Comparison of ENCODE assay signal across 17 mouse cellular contexts in the genomic region with DNA sequence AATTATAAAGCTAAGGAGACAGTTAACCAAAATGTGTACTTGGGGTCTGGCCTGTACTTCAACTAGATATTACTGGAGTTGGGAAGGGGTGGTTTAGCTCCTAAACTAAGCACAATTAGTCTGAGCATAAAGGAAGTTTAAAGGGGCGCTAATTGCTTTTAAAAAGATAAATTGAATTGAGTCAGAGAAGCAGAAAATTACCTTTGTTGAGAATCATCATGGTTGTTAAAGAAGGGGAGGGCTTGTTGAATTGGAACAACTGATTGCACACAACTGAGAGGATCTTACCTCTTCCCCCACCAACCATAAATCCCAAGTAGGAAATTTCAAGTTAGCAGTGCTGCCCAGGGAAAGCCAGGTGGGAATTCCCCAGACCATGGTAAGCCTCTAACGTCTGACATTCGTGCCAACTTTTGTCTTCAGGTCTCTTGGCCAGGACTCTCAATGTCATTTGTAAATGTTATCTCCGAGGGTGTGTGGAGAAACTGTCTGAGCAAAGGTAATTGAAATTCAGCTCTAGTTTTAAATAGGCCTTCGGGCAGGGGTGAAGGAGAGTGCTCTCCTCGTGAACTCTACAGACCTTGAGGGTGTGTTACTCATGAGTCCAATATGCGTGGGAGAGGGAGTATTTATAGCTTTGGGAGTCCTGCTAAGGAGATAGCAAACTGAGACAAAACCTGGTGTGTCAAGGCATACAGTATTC.
DNase-seq lines count a peak whose midpoint lies in the region; ATAC-seq lines count a peak whose summit lies in the region.
"Had no signal": no experiment of that assay in that cellular context is flagged by ENCODE, and none has a peak within 500 bp of the region (broad histone marks: within the 10 kb centered on the region; RNA-seq: fewer than 3 reads in every experiment).

No protein-coding gene starts in this region.

- H3K27ac ChIP-seq in lung, embryonic 15.5 days = peak overlapping the region; percentile 24; the same call in 1 of the 2 replicates
- H3K27ac ChIP-seq in intestine, embryonic 16.5 days (ENCODE audit: low read length) = no peak overlapping the region
- H3K27ac ChIP-seq: embryonic facial prominence, embryonic 13.5 days; layer of hippocampus, adult 2 months; midbrain, embryonic 13.5 days; neural tube, embryonic 13.5 days had no signal

- H3K36me3 ChIP-seq in lung, embryonic 15.5 days = no peaks in the 10 kb centered on the region
- H3K36me3 ChIP-seq in intestine, embryonic 16.5 days (ENCODE audit: control insufficient read depth, insufficient read depth, low read length) = no peaks in the 10 kb centered on the region
- H3K36me3 ChIP-seq: embryonic facial prominence, embryonic 13.5 days; G1E; midbrain, embryonic 13.5 days; neural tube, embryonic 13.5 days had no signal

- no peak overlapping the region for H3K9ac ChIP-seq in lung, embryonic 15.5 days
- H3K9ac ChIP-seq in intestine, embryonic 16.5 days (ENCODE audit: low read depth, low read length) = no peak overlapping the region
- H3K9ac ChIP-seq: embryonic facial prominence, embryonic 13.5 days; liver, postnatal 0 days; midbrain, embryonic 13.5 days; neural tube, embryonic 13.5 days had no signal

- WGBS in lung, embryonic 15.5 days = 46% methylated on average over 7 of the region's 7 CpGs
- WGBS in intestine, embryonic 16.5 days = 46% methylated on average over 7 of the region's 7 CpGs

- peak; percentile 65 for DNase-seq in adrenal gland, adult 2 months
- DNase-seq in adrenal gland, postnatal 4 days (ENCODE audit: low spot score in 2 of 2) = no peak
- DNase-seq in lung, postnatal 36 days = no peak
- DNase-seq in heart, adult 8-10 months (ENCODE audit: low spot score) = peak; percentile 18
- no peak for DNase-seq in left cerebral cortex, adult 9 months (ENCODE audit: low spot score in 2 of 2)
- no peak for DNase-seq in spleen, postnatal 4 days (ENCODE audit: low spot score in 2 of 2)
- DNase-seq: cerebellum, postnatal 14 days; liver, postnatal 0 days; right cerebral cortex, postnatal 14 days had no signal

- H3K27me3 ChIP-seq in lung, embryonic 15.5 days = no peaks in the 10 kb centered on the region
- no peaks in the 10 kb centered on the region for H3K27me3 ChIP-seq in intestine, embryonic 16.5 days (replicated peaks; ENCODE audit: control insufficient read depth, insufficient read depth, low read length)
- H3K27me3 ChIP-seq: embryonic facial prominence, embryonic 13.5 days; midbrain, embryonic 13.5 days had no signal

- H3K4me1 ChIP-seq in lung, embryonic 15.5 days = peaks cover 27% of the 10 kb centered on the region
- H3K4me1 ChIP-seq in intestine, embryonic 16.5 days (ENCODE audit: control insufficient read depth, insufficient read depth, low read length) = peaks cover 21% of the 10 kb centered on the region; the same call in 1 of the 2 replicates

- no peaks in the 10 kb centered on the region for H3K9me3 ChIP-seq in lung, embryonic 15.5 days
- no peaks in the 10 kb centered on the region for H3K9me3 ChIP-seq in intestine, embryonic 16.5 days (ENCODE audit: control insufficient read depth, low read length)
- H3K9me3 ChIP-seq: embryonic facial prominence, embryonic 13.5 days; G1E; midbrain, embryonic 13.5 days; neural tube, embryonic 13.5 days had no signal

- no peak overlapping the region for H3K4me3 ChIP-seq in lung, embryonic 15.5 days
- no peak overlapping the region for H3K4me3 ChIP-seq in intestine, embryonic 16.5 days (ENCODE audit: low read length)
- H3K4me3 ChIP-seq: embryonic facial prominence, embryonic 13.5 days; layer of hippocampus, adult 2 months; midbrain, embryonic 13.5 days; neural tube, embryonic 13.5 days had no signal

- no peak for ATAC-seq in lung, embryonic 15.5 days (ENCODE audit: borderline replicate concordance, extremely low read depth, low FRiP score, low TSS enrichment)
- peak; percentile 71 for ATAC-seq in intestine, embryonic 16.5 days
- ATAC-seq: hindbrain, embryonic 16.5 days; liver, postnatal 0 days; midbrain, embryonic 13.5 days had no signal

- no peak overlapping the region for H3K4me2 ChIP-seq in lung, embryonic 15.5 days
- H3K4me2 ChIP-seq in intestine, embryonic 16.5 days (ENCODE audit: low read depth, low read length) = no peak overlapping the region
- H3K4me2 ChIP-seq: embryonic facial prominence, embryonic 13.5 days; midbrain, embryonic 13.5 days; neural tube, embryonic 13.5 days had no signal

Comparison
In these comparisons a context has a peak if more than half of its experiments do, and no peak if none do; other contexts are left out.
1. DNase-seq: peak in adrenal gland, adult 2 months (single experiment) and heart, adult 8-10 months (single experiment); none in adrenal gland, postnatal 4 days (0 of 2), lung, postnatal 36 days (single experiment), left cerebral cortex, adult 9 months (0 of 2) and spleen, postnatal 4 days (0 of 2).